Mouse (Mus musculus): ENCODE results near the gene Usp12.

Usp12 gene

GRCm38 (mm10) chr5:146692976-146693361 is 101.8 kb downstream of the Usp12 start:
- DNase-seq (ENCODE audit: low spot score in 2 of 2), result no peak

- peak in 1 of 2 experiments; percentile 21 for DNase-seq (ENCODE audit: low spot score in 2 of 2)
Measured at GRCm38 (mm10) chr5:146692361-146692975, 102.3 kb downstream of the Usp12 start.

GRCm38 (mm10) chr5:146691745-146692144 is 103.1 kb downstream of the Usp12 start:
- DNase-seq (ENCODE audit: low spot score in 2 of 2), result no peak

GRCm38 (mm10) chr5:146687541-146688313 is 107.1 kb downstream of the Usp12 start:
- DNase-seq (ENCODE audit: low spot score in 2 of 2), result no peak

GRCm38 (mm10) chr5:146686954-146687353 is 107.9 kb downstream of the Usp12 start:
- no peak for DNase-seq (ENCODE audit: low spot score in 2 of 2)
